Comparison of ENCODE assay signal across 21 mouse cellular contexts in genomic region chr16:96753164-96753780, GRCm38 (mm10).
DNase-seq lines count a peak whose midpoint lies in the region; ATAC-seq and TF ChIP-seq lines count a peak whose summit lies in the region.
"Had no signal": no experiment of that assay in that cellular context is flagged by ENCODE, and none has a peak within 500 bp of the region (broad histone marks: within the 10 kb centered on the region; RNA-seq: fewer than 3 reads in every experiment).

No protein-coding gene starts in this region.

- no peak for ATAC-seq in neural tube, embryonic 15.5 days (ENCODE audit: low FRiP score)

- peak overlapping the region; percentile 82 for H3K27ac ChIP-seq in layer of hippocampus, adult 2 months
- H3K27ac ChIP-seq in neural tube, embryonic 15.5 days (replicated peaks): peak overlapping the region; percentile 54
- H3K27ac ChIP-seq: embryonic facial prominence, embryonic 12.5 days; heart, adult 2 months; heart, embryonic 15.5 days; macrophage had no signal

- H3K4me2 ChIP-seq in neural tube, embryonic 15.5 days: no peak overlapping the region
- H3K4me2 ChIP-seq: embryonic facial prominence, embryonic 12.5 days; heart, embryonic 15.5 days; liver, embryonic 11.5 days; midbrain, embryonic 12.5 days had no signal

- no peaks in the 10 kb centered on the region for H3K36me3 ChIP-seq in neural tube, embryonic 15.5 days
- H3K36me3 ChIP-seq: embryonic facial prominence, embryonic 12.5 days; heart, embryonic 15.5 days; midbrain, embryonic 12.5 days had no signal

- WGBS in neural tube, embryonic 15.5 days: 80% methylated on average over 2 of the region's 2 CpGs

- DNase-seq in heart, adult 11 months: peak; percentile 39
- DNase-seq in heart, adult 9 months (ENCODE audit: low spot score in 2 of 2): no peak
- no peak for DNase-seq in layer of hippocampus, adult 2 months (ENCODE audit: low spot score in 2 of 2)
- DNase-seq in layer of hippocampus, adult 8-10 months (ENCODE audit: low spot score in 2 of 2): no peak
- DNase-seq in neural tube, embryonic 10.5 days (ENCODE audit: extremely low spot score, low spot score): no peak
- DNase-seq in ovary, postnatal 10 days (ENCODE audit: low spot score): no peak
- no peak for DNase-seq in embryo, embryonic 10.5 days (ENCODE audit: low spot score)
- DNase-seq: B cell, adult 2 months; gastrocnemius, postnatal 10 days; heart, adult 2 months; kidney, adult 18-20 months; kidney, postnatal 14 days; lung, adult 18-20 months; thymus, postnatal 14 days had no signal

- peak; percentile 39 for TF ChIP-seq CTCF in layer of hippocampus, adult 2 months (conservative IDR thresholded peaks at IDR 0.05)

- H3K4me1 ChIP-seq in neural tube, embryonic 15.5 days: peaks cover 33% of the 10 kb centered on the region

- H3K27me3 ChIP-seq in neural tube, embryonic 15.5 days (replicated peaks): no peaks in the 10 kb centered on the region
- H3K27me3 ChIP-seq: midbrain, embryonic 12.5 days had no signal

- no peaks in the 10 kb centered on the region for H3K9me3 ChIP-seq in neural tube, embryonic 15.5 days (replicated peaks)
- H3K9me3 ChIP-seq: embryonic facial prominence, embryonic 12.5 days; heart, embryonic 15.5 days; midbrain, embryonic 12.5 days had no signal

- H3K9ac ChIP-seq in neural tube, embryonic 15.5 days (replicated peaks): no peak overlapping the region
- H3K9ac ChIP-seq: embryonic facial prominence, embryonic 12.5 days; heart, embryonic 15.5 days; midbrain, embryonic 12.5 days had no signal

- no peak overlapping the region for H3K4me3 ChIP-seq in layer of hippocampus, adult 2 months
- H3K4me3 ChIP-seq in neural tube, embryonic 15.5 days (replicated peaks): no peak overlapping the region
- H3K4me3 ChIP-seq: embryonic facial prominence, embryonic 12.5 days; erythroblast, embryonic 14.5 days; heart, adult 2 months; heart, embryonic 15.5 days; midbrain, embryonic 12.5 days had no signal
